Mouse (Mus musculus) kidney, postnatal 4 days (tissue): ENCODE data around the gene Mtm1.
"Not testable (repeated sequence)": the region's sequence is repeated elsewhere in the genome, so short reads cannot be mapped to it uniquely, and the experiment has no call there.

ENCODE experiments used
- DNase-seq, 2 experiments: peaks; one replicate each; pipeline ENCODE4 v3.0.0; 2021; ENCODE audit warnings: mixed read lengths in 2 of 2

The Mtm1 gene

GRCm38 (mm10) chrX:71294191-71294590 is 83.6 kb downstream of the Mtm1 start:
- no peak for DNase-seq

GRCm38 (mm10) chrX:71296005-71296404 is 85.4 kb downstream of the Mtm1 start:
- DNase-seq = no peak

GRCm38 (mm10) chrX:71302148-71302547 is 91.6 kb downstream of the Mtm1 start:
- DNase-seq = no peak

- peak; percentile 43 to 56 for DNase-seq
These were observed 100.7 kb downstream of the Mtm1 start for GRCm38 (mm10) chrX:71311229-71311628.

GRCm38 (mm10) chrX:71314380-71314779 is 103.8 kb downstream of the Mtm1 start:
- DNase-seq = no peak

GRCm38 (mm10) chrX:71352033-71352432 is 141.5 kb downstream of the Mtm1 start:
- DNase-seq = no peak

- DNase-seq = no peak
These were observed 144.8 kb downstream of the Mtm1 start for GRCm38 (mm10) chrX:71355331-71355730.

- DNase-seq = not testable (repeated sequence)
These were observed 151.2 kb downstream of the Mtm1 start for GRCm38 (mm10) chrX:71361793-71362192.

GRCm38 (mm10) chrX:71364062-71364461 is 153.5 kb downstream of the Mtm1 start:
- no peak for DNase-seq

- DNase-seq = peak; percentile 83 to 90
These were observed 154.0 kb downstream of the Mtm1 start, which contains the start of gene Mtmr1 for GRCm38 (mm10) chrX:71364554-71364991. TSS of gene Mtmr1 (plus strand) at chrX:71364760.

GRCm38 (mm10) chrX:71365011-71365410 is 154.4 kb downstream of the Mtm1 start:
- DNase-seq = peak; percentile 40 to 63
